Mouse (Mus musculus) common myeloid progenitor, adult 5-6 weeks (primary cell): ENCODE measurements around the gene Mvb12b. TPM values are rescaled to one million over a fixed set of nuclear protein-coding genes. Genes with fewer than 3 reads are reported as not detected.
A peak's percentile ranks its signal among the peaks of the same experiment; 100 is the strongest.

ENCODE experiments used
- ATAC-seq: replicated peaks from 2 replicates; pipeline ENCODE4 v1.8.0; 2016; ENCODE audit warnings: low read depth, mild to moderate bottlenecking, moderate TSS enrichment, inconsistent platforms; ENCODE audit not compliant: poor library complexity, severe bottlenecking
- total RNA-seq: library from RNA; stranded (forward); fragments of 200-1000, 187-1606 nt; gene quantifications from 2 replicates; pipeline ENCODE4 v1.2.3, GENCODE M21; 2017

Mvb12b gene
- total RNA-seq, 1 experiment from 2014 or later: 25.3 TPM

DNA sequence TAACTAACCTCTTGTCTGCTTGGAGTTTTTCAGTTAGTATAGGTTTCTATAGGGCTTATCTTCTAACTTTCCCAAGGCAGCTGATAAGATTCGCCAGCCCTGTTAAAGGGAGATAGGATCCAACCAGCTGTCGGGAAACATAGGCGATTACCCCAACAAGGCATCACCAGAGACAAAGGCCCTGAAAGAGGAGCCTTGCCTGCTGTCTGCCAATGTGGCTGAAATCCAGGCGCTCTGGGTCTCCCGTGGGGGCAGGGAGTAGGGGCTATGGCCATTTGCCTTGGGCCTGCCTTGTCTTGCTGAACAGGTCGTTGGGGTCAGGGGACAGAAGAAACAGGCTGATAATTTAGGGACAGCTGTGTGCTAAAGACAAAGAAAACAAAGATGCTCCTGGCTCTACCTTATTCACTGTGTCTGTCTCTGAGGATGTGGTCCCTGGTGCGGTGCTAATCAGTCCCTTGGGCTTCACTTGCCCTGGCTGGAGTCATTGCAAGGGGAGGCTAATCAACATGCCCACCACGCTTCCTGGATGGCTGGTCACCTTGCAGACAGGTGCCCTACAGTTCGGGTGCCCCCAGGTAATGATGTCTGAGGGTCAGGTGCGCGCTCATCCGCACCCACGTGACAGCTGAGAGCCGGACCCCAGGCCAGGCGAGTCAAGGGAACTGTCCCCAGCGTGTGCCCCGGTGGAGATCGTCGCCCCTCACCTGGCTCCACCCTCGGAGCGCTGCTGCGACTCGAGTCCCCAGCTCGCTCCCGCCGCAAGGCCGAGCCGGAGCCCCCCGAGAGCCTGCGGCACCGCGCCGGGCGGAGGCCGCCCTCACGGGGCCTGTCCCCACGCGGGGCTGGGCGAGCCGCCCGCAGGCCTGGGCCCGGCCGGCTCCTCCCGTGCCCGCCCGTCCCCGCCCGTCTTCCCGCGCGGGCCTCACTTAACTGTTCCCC lies 1.1 kb downstream of the Mvb12b start:
- ATAC-seq: no peak

DNA sequence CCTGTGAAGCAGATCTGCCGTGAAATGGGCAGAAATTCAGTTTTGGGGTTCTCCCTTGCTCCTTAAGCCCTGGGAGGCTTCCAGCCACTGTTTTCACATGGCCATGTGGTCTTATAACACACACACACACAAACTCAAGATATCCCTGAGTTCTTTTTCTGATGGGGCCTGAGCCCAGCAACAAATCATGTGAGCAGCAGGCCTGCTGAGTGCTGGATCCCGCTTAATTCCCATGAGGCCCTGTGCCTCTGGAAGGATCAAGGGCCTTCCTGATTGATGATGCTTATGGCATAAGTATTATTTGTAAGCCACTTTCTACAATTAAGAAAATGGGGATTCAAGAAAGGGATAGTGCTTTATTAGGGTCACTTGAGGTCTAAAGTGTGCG lies 2.5 kb downstream of the Mvb12b start:
- ATAC-seq: no peak

DNA sequence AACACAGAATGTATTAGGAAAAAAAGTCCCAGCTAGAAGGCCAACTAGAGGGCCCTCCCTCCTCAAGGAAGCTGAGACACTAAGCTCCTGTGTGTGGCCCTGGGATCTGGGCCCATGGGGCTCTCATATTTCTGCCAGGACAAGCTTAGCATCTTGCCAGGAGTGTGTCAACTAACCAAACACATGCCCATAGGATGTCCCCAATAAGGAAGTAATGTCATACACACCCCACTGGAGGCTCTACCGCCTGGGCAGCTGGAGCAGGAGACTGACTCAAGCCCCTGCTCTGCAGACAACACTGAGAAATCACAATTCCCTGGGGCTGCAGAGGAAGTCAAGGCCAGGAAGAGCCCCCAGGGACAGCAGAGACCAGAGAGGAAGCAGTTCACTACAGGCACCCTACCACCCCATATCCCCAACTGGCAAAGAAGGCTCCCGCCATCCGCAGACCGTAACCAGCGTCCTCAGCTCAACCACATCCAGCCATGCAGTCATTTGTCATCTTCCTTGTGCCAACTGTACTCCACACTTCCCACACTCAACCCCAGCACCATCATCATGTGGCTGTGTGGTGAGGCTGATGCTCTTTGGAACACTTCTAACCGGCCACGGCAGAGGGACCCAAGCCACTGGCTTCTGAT lies 3.0 kb downstream of the Mvb12b start:
- peak; percentile 81 for ATAC-seq

DNA sequence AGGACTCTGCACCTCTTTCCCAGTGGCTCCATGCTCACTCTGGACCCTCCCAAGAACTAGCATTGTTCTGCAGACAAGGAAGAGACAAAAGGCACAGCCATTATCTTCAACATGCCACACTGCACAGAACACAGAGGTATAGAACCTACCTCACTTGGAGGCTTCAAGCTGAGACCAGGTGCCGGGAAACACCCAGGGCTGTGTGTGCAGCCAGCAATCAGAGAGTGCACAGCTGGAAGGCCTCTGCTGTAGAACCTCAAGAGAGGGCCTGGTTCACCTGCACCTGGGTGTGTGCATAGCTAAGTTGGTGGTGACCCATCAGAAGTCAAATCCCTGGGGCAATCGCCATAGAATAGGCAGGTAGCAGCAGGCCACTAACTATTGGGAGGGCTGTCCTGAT lies 8.5 kb downstream of the Mvb12b start:
- no peak for ATAC-seq

DNA sequence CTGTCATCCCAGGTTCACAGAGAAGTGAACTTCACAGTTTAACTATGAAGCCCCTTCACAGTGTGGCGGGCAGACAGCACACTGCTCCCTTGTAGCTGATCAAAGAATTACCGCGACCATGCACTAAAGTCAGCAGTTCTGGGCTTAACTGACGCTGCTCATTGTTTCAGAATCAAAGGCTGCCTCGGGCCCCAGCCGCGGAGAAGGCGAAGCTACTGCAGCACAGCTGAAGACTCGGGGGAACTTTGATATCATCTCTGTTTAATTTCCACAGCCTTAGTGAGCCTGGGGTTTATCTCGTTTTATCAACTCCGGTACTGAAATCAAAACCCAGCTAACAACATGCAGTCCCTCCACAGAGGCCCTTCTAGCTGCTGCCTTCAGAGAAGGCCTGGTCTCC lies 9.3 kb downstream of the Mvb12b start:
- ATAC-seq: 0 out of 2 replicates have a peak, but pooled peaks have one; percentile 15

DNA sequence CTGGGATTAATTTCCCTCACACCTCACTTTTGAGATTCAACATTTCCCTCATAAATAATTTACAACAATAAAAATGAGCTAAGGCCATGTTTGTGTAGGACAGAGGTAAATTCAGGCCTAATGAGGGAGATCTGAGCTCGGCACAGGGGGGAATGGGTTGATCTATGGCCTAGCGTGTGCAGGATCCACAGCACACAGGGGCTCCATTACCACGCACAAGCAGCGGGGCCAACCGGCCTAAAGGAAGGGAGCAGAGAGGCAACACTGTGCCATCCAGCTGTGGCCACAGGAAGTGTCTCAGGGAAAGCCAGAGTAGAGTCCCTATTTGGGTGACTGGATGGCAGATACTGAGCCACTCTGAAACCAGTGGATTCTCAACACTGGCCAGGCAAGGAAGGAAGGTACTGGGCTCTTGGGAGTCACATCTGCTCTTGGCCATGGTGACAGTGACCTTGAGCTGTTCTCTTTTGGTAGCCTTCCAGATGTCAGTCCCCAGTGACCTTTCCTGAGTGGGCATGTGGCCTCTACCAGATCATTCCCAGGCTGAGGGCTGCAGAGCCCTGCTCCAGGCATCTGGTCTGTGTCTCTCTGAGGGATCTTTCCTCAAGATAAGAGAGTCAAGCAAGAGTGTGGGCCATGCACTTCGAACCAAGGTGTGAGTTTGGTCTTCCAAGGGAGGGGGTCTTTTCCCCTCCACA lies 9.9 kb downstream of the Mvb12b start:
- ATAC-seq: no peak

DNA sequence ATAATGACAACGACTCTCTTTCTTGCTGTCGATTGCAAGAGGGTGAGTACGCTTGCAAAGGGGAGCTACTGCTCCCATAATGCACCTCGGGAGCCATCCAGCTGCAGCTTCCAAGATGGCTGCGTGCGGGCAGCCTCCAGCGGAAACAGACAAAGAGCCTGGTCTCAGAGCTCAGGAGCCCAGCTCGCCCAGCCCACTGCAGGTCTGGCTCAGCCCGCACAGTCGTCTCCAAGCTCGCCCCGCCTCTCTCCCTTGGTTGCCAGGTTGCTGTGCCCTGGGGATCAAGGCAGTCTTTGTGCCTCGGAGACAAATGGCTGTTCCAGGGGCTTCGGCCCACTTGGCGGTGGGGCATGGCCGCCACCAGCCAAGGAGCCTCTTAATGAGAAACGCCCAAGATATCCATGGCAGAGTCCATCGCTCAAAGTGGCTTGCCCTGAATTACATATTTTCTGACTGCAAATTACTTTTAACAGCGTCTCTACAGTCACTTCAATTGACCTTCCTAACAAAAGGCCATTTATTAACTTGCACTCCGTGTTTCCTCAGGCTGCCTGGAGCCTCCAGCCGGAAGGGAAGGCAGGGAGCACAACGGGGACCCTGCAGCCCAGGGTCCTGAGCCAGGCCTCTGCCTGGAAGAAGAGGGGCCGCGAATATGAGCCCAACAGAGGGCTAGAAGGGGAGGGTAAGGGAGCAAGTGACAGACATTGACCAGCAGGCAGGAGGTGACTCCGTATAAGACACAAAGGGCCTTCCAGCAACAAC lies 11.0 kb downstream of the Mvb12b start:
- no peak for ATAC-seq

DNA sequence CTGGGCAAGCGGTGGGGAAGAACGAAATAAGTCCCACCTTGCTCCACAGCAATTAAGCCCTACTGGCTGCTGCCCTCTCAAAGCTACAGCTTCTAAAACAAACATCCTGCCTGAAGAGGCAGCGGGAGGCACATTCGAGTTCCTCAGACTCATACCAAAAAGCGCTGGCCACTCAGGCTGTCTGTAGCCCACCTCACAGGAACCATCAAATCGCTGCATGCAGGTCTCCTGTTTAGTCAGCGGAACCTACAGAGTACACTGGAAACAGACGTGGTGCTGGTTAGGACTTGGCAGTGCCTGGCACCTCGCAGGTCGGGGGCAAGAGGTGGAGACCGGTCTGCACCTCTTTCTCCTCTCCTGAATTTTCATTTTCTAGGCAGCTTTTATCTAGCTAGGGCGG lies 12.2 kb downstream of the Mvb12b start:
- ATAC-seq: no peak

DNA sequence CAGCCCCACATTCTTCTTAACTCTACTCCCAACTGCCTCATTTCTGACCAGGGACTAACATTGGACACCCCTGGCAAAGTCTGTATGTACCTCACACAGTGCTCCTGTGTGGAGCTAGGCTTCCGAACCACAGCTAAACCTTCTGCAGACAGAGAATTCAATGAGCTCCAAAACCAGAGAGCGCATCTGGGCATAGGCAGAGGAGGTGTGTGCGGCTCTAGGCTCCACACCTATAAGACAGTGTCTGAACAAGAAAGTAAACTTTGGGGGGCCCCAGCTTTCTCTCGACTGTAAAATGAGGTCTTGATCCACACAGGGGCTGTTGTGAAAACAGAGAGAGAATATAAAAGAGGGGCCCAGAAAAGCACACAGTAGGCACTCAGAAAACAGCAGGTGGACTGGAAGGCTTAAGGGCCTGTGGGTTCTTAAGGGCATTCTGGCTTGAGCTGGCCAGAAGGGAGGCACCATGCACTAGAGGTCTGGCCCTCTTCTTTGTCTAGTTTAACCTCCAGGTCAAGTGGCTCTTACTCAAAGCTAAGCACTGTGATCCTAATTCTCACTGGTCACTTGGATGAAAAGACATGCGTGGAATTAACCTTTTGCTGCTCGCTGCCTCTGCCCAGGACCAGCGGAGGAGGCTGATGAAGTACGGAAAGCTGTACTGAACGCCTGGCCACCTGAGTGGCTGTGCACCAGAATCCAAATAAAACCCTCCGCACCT lies 12.7 kb downstream of the Mvb12b start:
- no peak for ATAC-seq

DNA sequence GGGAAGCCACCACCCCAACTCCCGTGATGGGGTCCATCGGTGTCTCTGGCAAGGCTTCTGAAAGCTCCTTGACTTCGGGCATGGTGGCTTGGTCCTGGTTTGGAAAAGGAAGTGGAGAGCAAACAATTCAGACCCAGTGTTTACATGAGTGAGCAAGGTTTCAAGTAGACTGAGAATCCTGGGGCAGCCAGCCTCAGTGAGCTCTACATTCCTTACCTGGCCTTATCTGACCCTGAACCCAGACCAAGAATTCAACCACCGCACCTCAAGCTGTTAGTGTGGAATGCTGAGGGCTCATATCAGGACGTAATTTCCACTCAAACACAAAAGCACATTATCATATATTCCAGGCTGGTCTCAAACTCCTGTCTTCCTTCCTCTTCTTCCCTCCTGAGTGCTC lies 13.4 kb downstream of the Mvb12b start:
- ATAC-seq: no peak

DNA sequence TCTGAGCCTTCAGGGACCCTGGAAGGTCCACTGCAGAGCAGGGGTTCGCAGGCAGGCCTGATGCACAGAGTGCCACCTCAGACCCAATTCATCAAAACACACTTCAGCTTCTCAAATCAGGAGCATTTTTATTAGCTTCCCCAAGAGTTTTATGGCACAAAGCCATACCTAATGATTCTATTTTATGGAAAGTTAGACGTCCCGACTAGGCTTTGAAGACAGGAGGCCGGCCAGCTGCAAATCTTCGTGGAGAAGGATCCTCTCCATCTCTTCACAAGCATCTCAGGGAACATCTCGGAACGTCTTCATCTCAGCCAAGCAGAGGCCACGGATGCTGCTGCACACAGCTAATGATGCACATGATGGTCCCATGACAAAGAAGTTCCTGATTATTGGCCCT lies 14.2 kb downstream of the Mvb12b start:
- ATAC-seq: no peak

DNA sequence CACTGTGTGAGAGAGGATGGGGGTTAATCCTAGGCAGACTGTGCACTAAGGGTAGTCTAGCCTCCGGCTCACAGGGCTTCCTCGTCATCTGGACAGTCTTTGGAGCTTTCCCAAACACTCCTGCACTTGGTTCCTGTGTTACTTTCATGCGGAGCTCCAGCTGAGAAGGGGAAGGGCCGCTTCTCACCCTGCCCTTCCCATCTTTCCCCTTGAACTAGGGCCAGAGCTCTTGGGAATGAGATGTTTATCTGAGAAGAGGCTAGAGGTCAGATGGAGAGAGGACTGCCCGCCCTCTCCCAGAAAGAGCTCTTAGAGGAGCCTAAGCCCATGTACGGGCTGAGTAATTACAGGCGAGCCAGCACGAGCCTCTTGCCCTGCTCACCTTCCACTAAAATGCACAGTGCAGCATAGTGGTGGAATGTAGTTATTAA lies 14.9 kb downstream of the Mvb12b start:
- ATAC-seq: no peak

DNA sequence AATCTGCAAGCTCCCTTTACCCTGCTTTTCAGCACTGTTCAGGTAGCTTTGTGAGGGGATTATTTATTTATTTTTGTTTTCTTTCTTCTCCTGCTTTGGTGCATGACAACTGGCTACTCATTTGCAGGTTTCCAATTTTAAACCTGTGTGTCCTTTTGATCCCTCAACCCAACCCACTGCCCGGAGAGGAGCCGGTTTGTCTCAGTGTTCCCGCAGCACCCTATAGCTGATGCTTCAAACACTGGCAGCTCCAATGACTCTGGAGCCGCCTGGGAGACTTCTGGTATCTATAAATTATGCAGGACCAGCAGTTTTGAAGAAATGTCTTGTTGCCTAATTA lies 16.6 kb downstream of the Mvb12b start:
- no peak for ATAC-seq

DNA sequence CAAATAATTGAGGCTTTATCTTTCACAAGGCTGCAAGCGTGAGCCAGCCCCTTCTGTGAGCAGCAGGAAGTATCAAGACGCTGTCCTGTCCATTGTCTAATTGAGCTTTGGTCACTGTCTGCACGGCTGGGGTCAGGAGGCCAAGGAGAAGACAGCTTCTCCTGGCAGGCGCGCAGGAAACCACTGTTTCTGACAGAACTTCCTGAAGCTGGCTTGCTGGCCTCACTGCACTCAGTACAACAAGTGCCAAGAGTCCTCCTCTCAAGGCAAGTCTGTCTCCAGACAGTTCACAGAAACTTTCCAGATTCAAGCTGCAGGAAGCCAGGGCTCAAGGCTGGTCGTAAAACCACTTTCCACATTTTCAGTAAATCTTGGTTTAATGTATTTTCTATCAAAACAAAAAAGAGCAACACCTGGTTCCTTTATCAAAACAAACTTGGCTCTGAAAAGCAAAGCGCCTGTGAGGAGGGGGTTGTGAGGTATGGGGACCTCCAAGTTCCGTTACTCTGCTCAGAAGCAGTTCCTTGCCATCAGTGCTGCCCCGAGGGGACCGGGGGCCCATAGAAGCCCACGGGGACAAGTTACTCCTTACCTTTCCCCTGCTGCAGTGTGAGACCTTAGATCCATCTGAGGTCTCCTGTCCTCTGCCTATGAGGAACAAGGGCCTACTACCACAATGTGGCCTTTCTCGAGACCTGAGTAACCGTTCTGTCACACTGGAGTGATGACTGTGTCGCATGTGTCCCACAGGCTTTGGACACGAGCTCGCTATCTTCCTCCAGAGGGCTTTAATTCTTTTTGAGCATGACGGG lies 17.2 kb downstream of the Mvb12b start:
- ATAC-seq: peak; percentile 57

DNA sequence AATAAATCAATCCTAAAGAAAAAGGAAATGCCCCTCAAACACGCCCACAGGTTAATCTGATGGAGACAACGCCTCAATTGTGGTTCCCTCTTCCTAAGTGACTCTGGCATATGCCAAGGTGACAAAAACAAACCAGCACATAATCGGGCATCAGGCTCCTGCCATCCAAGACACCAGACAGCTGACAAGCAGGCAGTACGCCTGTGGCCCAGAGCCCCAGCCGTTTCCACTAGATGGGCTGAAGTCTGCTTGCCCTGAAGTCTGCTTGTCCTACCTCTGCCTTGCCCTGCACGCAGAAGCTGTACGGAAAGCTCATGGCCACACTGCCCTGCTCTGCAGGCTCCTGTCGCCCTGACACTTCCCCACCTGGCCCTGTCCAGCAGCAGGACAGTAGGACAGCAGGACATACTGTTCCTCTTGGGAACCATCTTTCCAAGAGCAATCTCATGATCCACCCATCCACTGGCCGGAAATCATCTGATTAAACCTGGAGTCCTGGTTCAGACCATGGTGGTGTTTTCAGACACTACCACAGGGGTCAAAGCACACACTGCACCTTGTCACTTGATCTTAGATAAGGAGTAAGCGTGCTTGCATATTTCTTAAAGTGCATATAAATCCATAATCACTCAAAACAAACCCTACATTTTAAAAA lies 17.9 kb downstream of the Mvb12b start:
- peak; percentile 42; the same call in 1 of the 2 replicates for ATAC-seq

DNA sequence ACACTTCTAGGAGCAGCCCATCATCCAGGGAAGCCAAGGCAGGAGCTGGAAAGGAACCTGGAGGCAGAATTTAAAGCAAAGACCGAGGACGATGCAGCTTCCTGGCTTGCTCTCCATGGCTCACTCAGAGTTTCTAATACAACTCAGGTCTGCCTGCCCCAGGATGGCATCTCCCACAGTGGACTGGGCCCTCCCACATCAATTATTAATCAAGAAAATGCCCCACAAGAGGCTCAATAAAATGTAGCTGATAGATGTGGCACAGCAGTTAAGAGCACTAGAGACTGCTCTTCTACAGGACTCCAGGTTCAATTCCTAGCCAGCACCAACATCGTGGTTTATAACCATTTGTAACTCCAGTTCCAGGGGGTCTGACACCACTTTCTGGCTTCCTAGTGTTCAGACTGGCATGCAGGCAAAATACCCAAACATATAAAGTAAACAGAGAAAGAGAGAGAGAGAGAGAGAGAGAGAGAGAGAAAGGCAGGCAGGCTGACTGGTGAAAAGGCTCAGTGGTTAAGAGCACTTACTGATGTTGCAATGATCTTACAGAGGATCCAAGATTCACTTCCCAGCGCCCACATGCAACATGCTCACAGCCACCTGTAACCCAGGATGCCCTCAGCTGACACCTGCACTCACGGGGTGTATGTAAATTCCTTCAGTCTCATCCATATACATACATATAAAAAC lies 18.6 kb downstream of the Mvb12b start:
- ATAC-seq: no peak; the same call in 1 of the 2 replicates

DNA sequence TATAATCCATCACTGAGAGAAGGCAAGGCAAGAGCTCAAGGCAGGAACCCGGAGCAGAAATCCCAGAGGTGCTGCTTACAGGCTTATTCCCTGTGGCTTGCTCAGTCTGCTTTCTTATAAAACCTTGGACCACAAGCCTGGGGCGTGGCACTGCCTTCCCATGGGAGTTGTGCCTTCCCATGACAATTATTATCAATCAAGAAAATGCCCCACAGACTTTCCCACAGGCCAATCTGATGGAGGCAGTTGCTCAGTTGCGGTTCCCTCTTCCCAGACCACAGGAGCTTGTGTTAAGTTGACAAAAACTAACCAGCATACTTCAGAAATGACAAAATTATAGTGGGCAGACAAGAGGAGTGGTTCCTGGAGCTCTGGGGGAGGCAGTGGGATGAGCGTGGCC lies 19.4 kb downstream of the Mvb12b start:
- peak; percentile 31 for ATAC-seq

DNA sequence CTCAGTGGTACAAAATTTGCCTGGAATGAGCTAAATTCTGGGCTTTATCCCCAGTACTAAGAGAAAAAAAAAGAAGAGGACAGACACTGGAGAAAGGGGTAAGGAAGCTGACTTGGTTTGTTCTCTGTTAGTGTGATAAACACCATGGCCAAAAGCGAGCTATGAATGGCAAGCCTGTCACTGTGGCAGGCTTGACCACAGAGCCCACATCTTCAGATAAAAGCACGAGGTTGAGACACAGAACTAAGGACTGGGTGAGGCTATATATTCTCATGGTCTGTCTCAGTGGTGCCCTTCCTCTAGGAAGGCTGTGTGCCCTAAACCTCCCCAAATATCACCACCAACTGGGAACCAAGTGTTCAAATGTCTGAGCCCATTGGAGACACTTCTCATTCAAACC lies 31.0 kb downstream of the Mvb12b start:
- ATAC-seq: peak; percentile 67
